Mouse (Mus musculus): ENCODE data around the gene Lingo2.

DNA sequence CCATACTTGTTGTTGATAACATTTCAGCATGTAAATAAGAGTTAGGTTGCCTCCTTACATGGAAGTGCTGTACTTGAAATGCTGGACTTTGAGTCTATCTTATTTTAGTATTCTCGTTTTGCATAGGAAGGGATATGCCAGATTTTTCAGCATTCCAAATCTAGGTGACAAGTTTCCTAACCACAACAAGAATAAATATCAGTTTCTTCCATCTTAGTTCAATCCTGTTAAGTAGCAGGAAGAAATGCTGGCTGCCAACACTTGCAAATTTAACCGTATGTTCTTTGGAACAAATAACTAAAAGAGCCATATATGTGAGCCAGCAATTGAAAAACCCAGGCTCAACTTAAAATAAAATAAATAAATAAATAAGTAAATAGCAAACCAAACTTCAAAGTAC lies 315.9 kb downstream of the Lingo2 start:
- TF ChIP-seq GATA1 (IDR thresholded peaks at IDR 0.05; ENCODE audit: low read length): no peak
- no peak for TF ChIP-seq TAL1 (IDR thresholded peaks at IDR 0.05; ENCODE audit: low read length)
